Comparison of ENCODE assay signal across 22 mouse cellular contexts in genomic region chr17:52195804-52196203, GRCm38 (mm10).
A peak's percentile ranks its signal among the peaks of the same experiment; 100 is the strongest.
DNase-seq lines count a peak whose midpoint lies in the region; ATAC-seq and TF ChIP-seq lines count a peak whose summit lies in the region.
"Had no signal": no experiment of that assay in that cellular context is flagged by ENCODE, and none has a peak within 500 bp of the region (broad histone marks: within the 10 kb centered on the region; RNA-seq: fewer than 3 reads in every experiment).

No protein-coding gene starts in this region.

- H3K4me3 ChIP-seq in midbrain, postnatal 0 days (ENCODE audit: low read depth, low read length), result no peak overlapping the region
- no peak overlapping the region for H3K4me3 ChIP-seq in midbrain, embryonic 10.5 days
- H3K4me3 ChIP-seq: embryonic facial prominence, embryonic 10.5 days; heart, embryonic 15.5 days had no signal

- no peak overlapping the region for H3K9ac ChIP-seq in midbrain, postnatal 0 days (replicated peaks; ENCODE audit: low read length, poor library complexity, severe bottlenecking)
- H3K9ac ChIP-seq: heart, embryonic 15.5 days; hindbrain, embryonic 14.5 days had no signal

- no peaks in the 10 kb centered on the region for H3K9me3 ChIP-seq in midbrain, postnatal 0 days (ENCODE audit: low read length)
- H3K9me3 ChIP-seq in midbrain, embryonic 10.5 days (replicated peaks), result no peaks in the 10 kb centered on the region
- H3K9me3 ChIP-seq: embryonic facial prominence, embryonic 10.5 days; heart, embryonic 15.5 days had no signal

- no peak for ATAC-seq in midbrain, postnatal 0 days (ENCODE audit: low FRiP score)
- ATAC-seq: activated CD4-positive, CD25-positive, alpha-beta regulatory T cell, adult 4 months; forebrain, embryonic 14.5 days; intestine, embryonic 16.5 days; Patski had no signal

- H3K27ac ChIP-seq in midbrain, postnatal 0 days (ENCODE audit: low read depth, low read length), result no peak overlapping the region
- H3K27ac ChIP-seq in midbrain, embryonic 10.5 days (replicated peaks), result no peak overlapping the region
- H3K27ac ChIP-seq: embryonic facial prominence, embryonic 10.5 days; heart, embryonic 15.5 days; hindbrain, embryonic 14.5 days had no signal

- no peak for TF ChIP-seq CTCF in midbrain, postnatal 0 days (IDR thresholded peaks at IDR 0.05)

- 90% methylated on average over 5 of the region's 5 CpGs for WGBS in midbrain, postnatal 0 days
- WGBS in midbrain, embryonic 10.5 days, result 88% methylated on average over 5 of the region's 5 CpGs

- H3K36me3 ChIP-seq in midbrain, postnatal 0 days (ENCODE audit: insufficient read depth, low read length), result no peaks in the 10 kb centered on the region
- H3K36me3 ChIP-seq in midbrain, embryonic 10.5 days, result no peaks in the 10 kb centered on the region
- H3K36me3 ChIP-seq: embryonic facial prominence, embryonic 10.5 days; heart, embryonic 15.5 days had no signal

- no peak overlapping the region for H3K4me2 ChIP-seq in midbrain, postnatal 0 days (ENCODE audit: low read depth, low read length, poor library complexity, severe bottlenecking)
- H3K4me2 ChIP-seq: heart, embryonic 11.5 days; heart, embryonic 15.5 days; hindbrain, embryonic 14.5 days had no signal

- no peaks in the 10 kb centered on the region for H3K27me3 ChIP-seq in midbrain, postnatal 0 days (ENCODE audit: insufficient read depth, low read length)
- H3K27me3 ChIP-seq in midbrain, embryonic 10.5 days (ENCODE audit: low read depth, poor library complexity, severe bottlenecking), result no peaks in the 10 kb centered on the region
- H3K27me3 ChIP-seq: CH12.LX; heart, embryonic 15.5 days; Patski had no signal

- DNase-seq in midbrain, postnatal 0 days (ENCODE audit: low spot score), result peak; percentile 41
- no peak for DNase-seq in midbrain, embryonic 10.5 days (ENCODE audit: low spot score)
- DNase-seq in cerebellum, adult 18-20 months, result peak; percentile 55 to 67
- peak; percentile 82 for DNase-seq in cerebellum, adult 9-11 months
- DNase-seq in cerebellum, postnatal 36 days, result peak; percentile 38 to 51
- no peak for DNase-seq in right cerebral cortex, adult 18-20 months
- no peak for DNase-seq in adrenal gland, adult 2 months
- no peak for DNase-seq in heart, adult 18-20 months
- DNase-seq: adrenal gland, postnatal 25 days; gastrocnemius, postnatal 36 days; heart, adult 11 months; heart, postnatal 14 days; kidney, adult 8-10 months had no signal

- H3K4me1 ChIP-seq in midbrain, postnatal 0 days (ENCODE audit: insufficient read depth, low read length), result no peaks in the 10 kb centered on the region
- no peaks in the 10 kb centered on the region for H3K4me1 ChIP-seq in midbrain, embryonic 10.5 days
- H3K4me1 ChIP-seq: embryonic facial prominence, embryonic 10.5 days; heart, embryonic 15.5 days had no signal

Comparison
In these comparisons a context has a peak if more than half of its experiments do, and no peak if none do; other contexts are left out.
1. DNase-seq: peak in midbrain, postnatal 0 days (single experiment), cerebellum, adult 18-20 months (2 of 2), cerebellum, adult 9-11 months (single experiment) and cerebellum, postnatal 36 days (2 of 2); none in midbrain, embryonic 10.5 days (single experiment), right cerebral cortex, adult 18-20 months (single experiment), adrenal gland, adult 2 months (single experiment) and heart, adult 18-20 months (0 of 2).